Mouse (Mus musculus): ENCODE measurements at regions not wholly inside any gene's neighbourhood (a gene's known extent, or its start where the extent isn't known, plus 50 kb on each side); places are given as distances from the start of the nearest gene placed in this dataset.
"Not testable (repeated sequence)": the region's sequence is repeated elsewhere in the genome, so short reads cannot be mapped to it uniquely, and the experiment has no call there.

GRCm38 (mm10) chr16:50533881-50534280 is 57.1 kb downstream of the Ccdc54 start:
- DNase-seq: no peak

- DNase-seq: peak; percentile 93
These were observed 61.2 kb downstream of the Ccdc54 start for GRCm38 (mm10) chr16:50529511-50530416.

GRCm38 (mm10) chr16:50528677-50529510 is 62.1 kb downstream of the Ccdc54 start:
- peak; percentile 88 for DNase-seq

GRCm38 (mm10) chr16:50528355-50528676 is 62.6 kb downstream of the Ccdc54 start:
- DNase-seq: peak; percentile 56

- DNase-seq: not testable (repeated sequence)
These were observed 64.0 kb downstream of the Ccdc54 start for GRCm38 (mm10) chr16:50526930-50527329.

- no peak for DNase-seq
These were observed 65.0 kb downstream of the Ccdc54 start for GRCm38 (mm10) chr16:50525934-50526366.

- DNase-seq: no peak
These were observed 65.5 kb downstream of the Ccdc54 start for GRCm38 (mm10) chr16:50525504-50525903.

GRCm38 (mm10) chr16:50519610-50520009 is 71.3 kb downstream of the Ccdc54 start:
- DNase-seq: no peak

GRCm38 (mm10) chr16:50516579-50516978 is 74.4 kb downstream of the Ccdc54 start:
- DNase-seq: no peak

- DNase-seq: no peak
These were observed 75.9 kb downstream of the Ccdc54 start for GRCm38 (mm10) chr16:50515039-50515438.

- no peak for DNase-seq
These were observed 78.9 kb downstream of the Ccdc54 start for GRCm38 (mm10) chr16:50512080-50512479.

- DNase-seq: no peak
These were observed 77.3 kb upstream of the Bbx start for GRCm38 (mm10) chr16:50509529-50509895.

GRCm38 (mm10) chr16:50508673-50509528 is 76.7 kb upstream of the Bbx start:
- no peak for DNase-seq

GRCm38 (mm10) chr16:50504619-50505018 is 72.4 kb upstream of the Bbx start:
- no peak for DNase-seq

GRCm38 (mm10) chr16:50498909-50499308 is 66.7 kb upstream of the Bbx start:
- DNase-seq: no peak

GRCm38 (mm10) chr16:50493662-50494061 is 61.5 kb upstream of the Bbx start:
- no peak for DNase-seq

GRCm38 (mm10) chr16:50489244-50489643 is 57.1 kb upstream of the Bbx start:
- DNase-seq: no peak

- DNase-seq: no peak
These were observed 50.2 kb upstream of the Bbx start for GRCm38 (mm10) chr16:50482360-50482786.
